Mouse (Mus musculus) cerebellum, adult 8-10 months (tissue): ENCODE data around the gene Tldc1.

Source experiments
- DNase-seq: peaks from one replicate; pipeline ENCODE4 v3.0.0; 2022

The Tldc1 gene

GRCm38 (mm10) chr8:119717765-119718164 is 60.5 kb downstream of the Tldc1 start:
- DNase-seq, result no peak

DNA sequence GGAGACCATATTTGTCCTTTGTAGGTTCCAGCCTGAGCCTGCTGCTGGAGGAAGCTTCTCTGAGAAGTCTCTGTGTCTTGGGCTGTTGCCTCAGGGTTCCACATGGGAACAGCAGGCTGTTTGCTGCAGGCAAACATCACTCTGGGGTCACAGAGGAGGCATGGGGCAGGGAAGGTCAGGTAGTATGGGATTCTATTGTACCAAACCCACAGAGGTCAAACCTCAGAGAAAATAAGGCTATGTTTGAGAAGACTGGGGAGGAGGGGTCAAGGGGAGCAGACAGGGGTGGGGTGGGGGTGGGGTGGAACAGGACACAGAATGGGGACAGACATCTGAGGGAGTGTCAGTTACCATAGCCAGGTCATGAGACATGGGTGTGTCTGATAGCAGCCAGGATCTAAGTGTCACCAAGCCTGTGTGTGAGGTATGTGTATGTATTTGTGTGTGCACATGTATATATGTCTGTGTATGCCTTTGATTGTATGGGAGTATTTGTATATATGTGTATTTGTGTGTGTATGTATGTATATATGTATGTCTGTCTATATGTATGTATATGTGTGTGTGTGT is 61.4 kb downstream of the Tldc1 start:
- no peak for DNase-seq

GRCm38 (mm10) chr8:119715221-119715620 is 63.0 kb downstream of the Tldc1 start:
- DNase-seq, result no peak

DNA sequence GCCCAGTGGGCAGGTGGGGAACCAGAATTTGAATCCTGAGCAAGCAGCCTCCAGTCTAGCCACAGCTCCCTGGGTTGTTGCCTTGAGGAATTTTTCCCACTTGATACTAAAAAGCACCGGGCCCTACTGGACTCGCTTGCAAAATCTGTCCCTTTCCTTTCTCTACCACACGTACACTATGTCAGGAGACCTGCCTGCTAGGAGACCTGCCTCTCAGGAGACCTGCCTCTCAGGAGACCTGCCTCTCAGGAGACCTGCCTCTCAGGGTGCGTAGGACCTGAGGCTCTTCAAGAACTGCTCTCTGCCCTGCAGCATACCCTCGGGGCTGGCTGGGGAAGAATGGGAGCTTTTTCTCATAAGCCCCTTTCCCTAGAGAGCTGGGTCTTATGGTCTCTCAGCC is 64.8 kb downstream of the Tldc1 start:
- no peak for DNase-seq

- no peak for DNase-seq
These were observed 66.0 kb downstream of the Tldc1 start for GRCm38 (mm10) chr8:119712226-119712625.
